Mouse (Mus musculus): ENCODE results near the gene Satb2.

- TF ChIP-seq CTCF (IDR thresholded peaks at IDR 0.05 in 2 of 3, conservative IDR thresholded peaks at IDR 0.05 in 1 of 3; ENCODE audit: control insufficient read depth in 1 of 3, insufficient read depth in 1 of 3, low read depth in 2 of 3, low read length in 3 of 3, poor library complexity in 1 of 3, severe bottlenecking in 1 of 3) (no peak), ZC3H11A (IDR thresholded peaks at IDR 0.05; ENCODE audit: low read depth, low read length) (no peak), EP300 (IDR thresholded peaks at IDR 0.05; ENCODE audit: low read depth in 1 of 2, low read length in 2 of 2) (no peak), MXI1 (IDR thresholded peaks at IDR 0.05; ENCODE audit: low read depth, low read length) (no peak), USF2 (IDR thresholded peaks at IDR 0.05; ENCODE audit: borderline replicate concordance in 1 of 2, insufficient read depth in 1 of 2, low read depth in 1 of 2, low read length in 2 of 2) (no peak), ZNF384 (IDR thresholded peaks at IDR 0.05; ENCODE audit: low read depth, low read length) (no peak), ELF1 (IDR thresholded peaks at IDR 0.05; ENCODE audit: low read depth, low read length) (no peak), POLR2AphosphoS5 (IDR thresholded peaks at IDR 0.05; ENCODE audit: borderline replicate concordance, low read depth, low read length) (no peak), RAD21 (IDR thresholded peaks at IDR 0.05; ENCODE audit: low read depth, low read length) (no peak), MYC (IDR thresholded peaks at IDR 0.05; ENCODE audit: low read depth, low read length) (no peak)
These were observed 44.6 kb downstream of the Satb2 start for GRCm38 (mm10) chr1:56933821-56934220.

Data from MEL (cell line).